Mouse (Mus musculus) adrenal gland, postnatal 10 days (tissue): ENCODE measurements around the gene Xrcc3. TPM values are rescaled to one million over a fixed set of nuclear protein-coding genes. Genes with fewer than 3 reads are reported as not detected.

Source experiments
- DNase-seq: peaks from one replicate; pipeline ENCODE4 v3.0.0; 2021; ENCODE audit warnings: mixed read lengths
- total RNA-seq, 2 experiments: library from RNA; stranded (reverse); gene quantifications; 2 replicates each; pipeline ENCODE4 v1.2.3; 2021

The Xrcc3 gene
- total RNA-seq, 2 experiments from 2014 or later: 21.4 to 25.7 TPM

DNA sequence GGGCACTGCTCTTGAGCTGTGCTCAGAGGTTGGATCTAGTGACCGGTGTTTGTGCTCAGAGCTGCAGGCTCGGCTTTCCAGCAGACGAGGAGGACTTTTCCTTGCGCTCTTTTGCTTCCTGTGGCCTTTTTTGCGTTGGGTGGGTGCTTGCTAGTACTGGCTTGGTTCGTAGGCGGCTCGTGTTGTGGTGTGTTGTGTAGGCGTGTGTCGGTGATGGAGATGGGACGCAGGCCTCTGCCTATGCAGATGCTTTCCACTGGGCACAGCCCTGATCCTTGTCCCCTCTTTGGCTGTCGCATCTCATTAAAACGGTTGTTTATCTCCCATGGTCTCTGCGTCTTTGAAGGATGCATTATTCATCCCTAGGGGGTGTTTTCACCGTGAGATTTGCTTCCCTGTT, 38.8 kb downstream of the Xrcc3 start:
- no peak for DNase-seq

DNA sequence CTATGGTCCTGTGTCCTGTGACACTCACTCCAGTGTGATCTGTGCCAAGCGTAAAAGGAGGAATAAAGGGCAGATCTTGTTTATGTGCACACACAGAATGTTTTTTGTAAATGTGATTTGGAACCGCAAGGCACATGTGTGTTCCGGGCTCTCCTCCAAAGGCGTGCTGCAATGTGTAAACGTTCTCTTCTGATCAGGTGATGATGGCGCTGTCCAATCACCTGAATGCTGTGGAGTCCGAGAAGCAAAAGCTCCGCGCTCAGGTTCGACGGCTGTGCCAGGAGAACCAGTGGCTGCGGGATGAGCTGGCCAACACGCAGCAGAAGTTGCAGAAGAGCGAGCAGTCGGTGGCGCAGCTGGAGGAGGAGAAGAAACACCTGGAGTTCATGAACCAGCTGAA, 39.5 kb downstream of the Xrcc3 start:
- DNase-seq: no peak

DNA sequence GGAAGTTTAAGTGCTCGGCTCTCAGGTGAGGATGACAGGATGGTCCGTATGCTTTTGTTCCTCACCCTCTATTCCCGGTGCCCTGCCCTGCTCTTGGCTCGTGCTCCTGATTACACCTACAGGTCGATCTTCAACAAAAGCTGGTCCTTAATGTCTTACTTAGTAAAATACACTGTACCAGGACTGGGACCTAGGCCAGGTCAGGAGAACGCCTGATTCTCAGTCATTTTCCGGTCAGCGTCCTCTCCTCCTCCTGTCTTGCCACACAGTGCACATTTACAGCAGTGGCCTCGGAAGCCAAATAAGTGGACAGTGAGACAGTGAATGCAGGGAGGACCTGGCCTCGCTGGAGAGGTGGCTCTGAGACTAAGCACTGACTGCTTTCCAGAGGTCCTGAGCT, 43.0 kb downstream of the Xrcc3 start:
- DNase-seq: no peak

DNA sequence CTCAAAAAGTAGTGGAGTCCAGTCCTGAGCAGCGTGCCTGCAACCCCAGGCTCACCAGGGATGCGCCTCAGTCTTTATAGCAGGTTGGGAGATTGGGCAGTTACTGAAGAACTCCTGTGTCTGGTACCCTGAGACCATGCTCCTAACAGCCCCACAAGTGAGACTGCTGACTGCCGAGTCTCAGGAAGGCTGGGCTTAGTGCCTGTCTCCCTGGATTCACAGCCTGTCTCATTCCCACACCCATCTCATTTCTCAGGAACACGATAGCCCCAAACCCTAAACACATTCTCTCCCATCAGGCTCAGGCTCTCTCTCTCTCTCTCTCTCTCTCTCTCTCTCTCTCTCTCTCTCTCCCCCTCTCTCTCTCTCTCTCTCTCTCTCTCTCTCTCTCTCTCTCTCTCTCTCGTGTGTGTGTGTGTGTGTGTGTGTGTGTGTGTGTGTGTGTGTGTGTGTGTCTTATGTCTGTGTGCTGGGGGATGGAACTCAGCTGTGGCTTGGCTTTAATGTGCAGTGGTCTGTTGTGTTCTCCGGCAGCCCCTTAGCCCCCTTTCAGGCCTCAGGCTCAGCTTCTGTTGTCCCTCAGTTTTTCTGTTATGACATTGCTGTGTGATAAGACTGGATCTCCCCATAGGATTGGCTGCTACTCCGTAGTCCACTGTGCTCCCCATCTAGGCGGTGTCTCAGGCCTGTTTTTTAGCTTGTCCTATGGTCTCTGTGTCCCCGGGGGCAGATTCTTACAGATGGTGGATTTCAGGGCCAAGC, 43.7 kb downstream of the Xrcc3 start:
- no peak for DNase-seq

DNA sequence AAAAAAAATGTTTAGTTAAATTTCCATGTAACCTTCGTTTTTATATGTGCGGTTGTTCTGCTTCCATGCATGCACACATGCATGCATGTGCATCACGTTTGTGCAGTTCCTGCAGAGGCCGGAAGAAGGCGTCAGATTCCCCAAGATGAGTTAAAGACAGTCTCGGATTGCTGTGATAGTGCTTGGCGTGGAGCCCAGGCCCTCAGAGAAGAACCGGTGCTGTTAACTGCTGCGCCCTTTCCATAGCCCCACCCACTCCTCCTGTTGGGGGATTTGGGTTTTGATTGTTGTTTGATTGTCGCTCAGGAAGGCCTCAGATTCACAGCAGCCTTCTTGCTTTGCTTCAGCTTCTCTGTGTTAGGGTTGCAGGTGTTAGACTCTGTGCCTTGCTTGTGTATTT, 44.4 kb downstream of the Xrcc3 start:
- DNase-seq: peak; percentile 60

DNA sequence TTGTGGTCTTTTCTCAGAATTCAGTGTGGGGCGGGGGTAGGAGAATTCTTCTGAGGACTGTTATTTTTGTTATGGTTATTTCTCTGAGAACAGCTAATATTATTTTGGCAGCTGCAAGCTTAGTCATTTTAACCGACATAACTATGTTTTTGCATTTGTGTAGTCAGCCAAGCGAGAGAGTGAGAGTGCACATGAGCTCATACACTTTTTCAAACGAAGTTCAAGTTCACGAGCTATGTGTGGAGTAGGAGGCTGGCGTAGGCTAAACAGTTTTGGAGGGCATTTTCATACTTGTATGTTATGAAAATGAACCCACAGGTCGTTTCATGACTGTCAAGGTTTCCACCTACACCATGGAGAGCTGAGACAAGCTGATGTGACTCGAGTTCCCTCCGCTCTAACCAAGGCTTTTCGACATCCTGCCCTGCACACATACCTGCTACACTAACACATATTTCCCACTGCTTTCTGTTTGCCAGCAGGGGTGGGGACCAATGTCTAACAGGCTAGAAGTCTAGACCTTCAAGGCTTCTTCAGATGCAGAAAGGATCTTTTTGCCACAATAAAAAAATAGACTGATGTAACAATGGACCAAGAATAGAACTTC, 45.2 kb downstream of the Xrcc3 start:
- DNase-seq: no peak

DNA sequence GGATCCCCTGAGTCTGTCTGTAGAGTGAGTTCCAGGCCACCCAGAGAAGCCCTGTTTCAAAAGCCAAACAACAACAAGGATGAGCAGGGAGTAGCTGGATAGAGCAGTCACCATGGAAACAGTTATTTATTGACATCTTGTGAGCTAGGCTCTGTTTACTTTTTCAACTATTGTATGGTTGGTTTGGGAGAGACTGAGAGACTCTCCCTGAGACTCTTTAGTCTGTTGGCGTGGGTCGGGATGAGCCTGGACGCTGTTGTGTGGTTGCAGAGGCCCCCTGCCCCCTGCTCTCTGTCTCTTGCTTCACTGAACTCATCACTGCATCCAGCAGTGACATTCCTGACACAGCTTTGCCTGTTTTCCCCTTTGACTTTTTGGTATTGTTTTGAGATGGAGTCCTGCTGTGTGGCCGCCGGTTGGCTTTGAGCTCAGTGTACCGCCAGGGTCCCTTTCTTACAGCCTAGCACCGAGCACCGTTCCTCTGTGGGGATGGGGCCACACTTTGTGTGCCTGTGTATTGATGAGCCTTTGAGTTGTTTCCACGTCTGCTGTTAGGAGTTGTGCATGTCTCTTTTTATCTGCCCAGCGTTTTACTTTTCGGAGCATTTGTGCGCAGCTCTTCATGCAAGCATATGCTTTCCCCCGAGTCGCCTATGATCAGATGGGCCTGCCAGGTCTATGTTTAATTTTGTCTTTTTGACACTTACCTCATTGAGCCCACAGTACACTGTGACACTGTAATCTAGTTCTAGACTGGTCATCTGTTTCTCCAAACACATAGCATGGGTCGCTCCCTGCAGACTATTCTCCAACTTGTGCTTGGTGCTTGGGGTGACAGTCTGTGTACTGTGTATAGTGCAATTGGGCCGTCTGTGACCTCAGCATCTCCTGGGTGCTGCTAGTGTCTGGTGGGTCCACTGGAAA, 47.1 kb downstream of the Xrcc3 start:
- no peak for DNase-seq

DNA sequence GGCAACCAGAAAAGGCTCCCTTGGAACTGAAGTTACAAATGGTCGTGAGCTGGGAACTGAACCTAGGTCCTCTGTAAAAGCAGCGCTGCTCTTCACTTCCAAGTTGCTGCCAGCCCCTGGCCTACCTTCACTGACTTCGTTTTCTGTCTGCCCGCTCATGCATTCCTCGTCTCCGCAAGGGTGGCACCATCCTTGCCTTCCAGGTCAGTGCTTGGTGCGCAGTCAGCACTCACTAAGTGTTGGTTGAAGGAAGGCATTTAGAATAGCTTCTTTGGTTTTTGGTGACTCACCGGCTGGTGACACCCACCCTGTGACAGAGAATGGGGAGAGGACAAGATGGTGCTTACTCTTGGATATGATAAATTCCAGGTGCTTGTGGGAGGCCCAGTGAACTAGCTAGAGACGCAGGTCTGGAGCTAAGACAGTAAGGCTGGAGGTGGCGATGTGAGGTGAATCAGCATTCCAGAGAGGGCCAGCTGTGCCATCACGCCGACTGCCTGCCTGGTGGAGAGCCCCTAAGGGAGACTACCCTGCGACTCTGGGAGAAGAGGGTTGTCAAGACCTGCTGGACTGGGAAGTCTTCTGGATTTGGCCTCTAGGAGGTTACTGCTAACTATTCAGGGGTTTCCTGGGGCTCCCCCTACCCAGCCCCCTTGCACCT, 50.9 kb downstream of the Xrcc3 start:
- no peak for DNase-seq

DNA sequence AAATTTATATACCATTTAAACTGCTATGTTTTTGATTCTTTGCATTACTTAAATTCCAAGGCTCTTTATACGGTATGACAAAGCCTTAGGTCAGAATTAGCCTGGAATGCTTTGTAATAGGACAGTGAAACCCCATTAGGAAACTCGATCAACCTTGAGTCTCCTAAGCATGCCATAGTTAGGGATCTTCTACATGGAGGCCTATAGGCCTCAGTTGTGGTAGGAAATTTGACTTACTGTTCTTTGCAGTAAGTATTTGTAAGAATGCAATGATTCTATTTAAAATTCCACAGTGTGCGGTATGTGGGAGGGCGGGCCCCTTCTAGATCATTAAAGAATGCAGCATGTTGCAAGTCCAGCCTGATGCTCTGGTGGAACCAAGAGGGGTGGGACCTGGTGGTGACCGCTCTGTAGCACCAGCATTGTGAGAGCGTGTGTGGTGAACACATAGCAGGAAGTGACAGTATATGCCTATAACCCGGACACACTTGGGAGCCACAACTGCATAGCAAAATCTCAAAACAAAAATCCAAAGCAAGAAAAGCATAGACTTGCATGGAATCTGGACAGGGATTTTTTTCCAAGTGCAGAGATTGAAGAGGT, 53.3 kb downstream of the Xrcc3 start:
- no peak for DNase-seq

DNA sequence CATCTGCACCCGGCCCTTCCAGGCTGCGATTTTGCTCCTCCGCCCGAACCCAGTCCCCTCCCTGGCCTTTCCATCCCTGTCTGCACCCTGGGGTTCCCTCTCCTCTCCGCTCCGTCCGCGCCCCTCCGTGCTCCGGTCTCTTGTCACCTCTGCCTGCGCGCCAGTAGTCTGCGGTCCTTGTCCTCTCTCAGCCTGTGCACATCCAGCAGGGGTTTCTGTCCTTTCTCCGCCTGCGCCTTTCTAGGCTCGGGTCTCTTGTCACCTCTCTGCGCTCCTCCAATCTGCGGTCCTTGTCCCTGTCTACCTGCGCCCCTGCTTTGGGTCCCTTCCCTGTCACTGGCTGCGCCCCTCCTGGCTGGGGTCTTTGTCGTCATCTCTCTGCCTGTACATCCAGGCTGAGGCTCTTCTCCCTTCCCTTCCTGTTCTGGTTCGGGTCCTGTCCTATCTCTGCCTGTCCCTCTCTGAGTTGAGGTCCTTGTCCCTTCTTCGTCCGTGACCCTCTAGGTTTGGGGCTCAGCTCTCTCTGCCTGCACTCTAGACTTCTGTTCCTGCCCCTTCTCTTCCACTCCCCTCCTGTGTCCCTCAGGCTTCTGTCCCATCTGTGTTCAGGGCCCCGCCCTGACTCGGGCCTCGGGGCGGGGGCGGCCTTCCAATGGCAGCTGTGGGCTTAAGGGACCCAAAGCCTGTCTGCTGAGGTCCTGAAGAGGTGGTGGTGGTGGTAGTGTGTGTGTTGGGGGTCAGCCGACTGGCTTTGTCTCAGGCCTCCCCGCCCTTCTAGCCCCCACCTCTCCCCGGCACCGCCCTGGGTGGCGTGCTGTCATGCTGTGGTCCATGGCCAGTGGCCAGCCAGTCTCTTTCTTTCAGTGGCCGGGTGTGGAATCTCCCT, 54.3 kb downstream of the Xrcc3 start:
- peak; percentile 68 for DNase-seq

DNA sequence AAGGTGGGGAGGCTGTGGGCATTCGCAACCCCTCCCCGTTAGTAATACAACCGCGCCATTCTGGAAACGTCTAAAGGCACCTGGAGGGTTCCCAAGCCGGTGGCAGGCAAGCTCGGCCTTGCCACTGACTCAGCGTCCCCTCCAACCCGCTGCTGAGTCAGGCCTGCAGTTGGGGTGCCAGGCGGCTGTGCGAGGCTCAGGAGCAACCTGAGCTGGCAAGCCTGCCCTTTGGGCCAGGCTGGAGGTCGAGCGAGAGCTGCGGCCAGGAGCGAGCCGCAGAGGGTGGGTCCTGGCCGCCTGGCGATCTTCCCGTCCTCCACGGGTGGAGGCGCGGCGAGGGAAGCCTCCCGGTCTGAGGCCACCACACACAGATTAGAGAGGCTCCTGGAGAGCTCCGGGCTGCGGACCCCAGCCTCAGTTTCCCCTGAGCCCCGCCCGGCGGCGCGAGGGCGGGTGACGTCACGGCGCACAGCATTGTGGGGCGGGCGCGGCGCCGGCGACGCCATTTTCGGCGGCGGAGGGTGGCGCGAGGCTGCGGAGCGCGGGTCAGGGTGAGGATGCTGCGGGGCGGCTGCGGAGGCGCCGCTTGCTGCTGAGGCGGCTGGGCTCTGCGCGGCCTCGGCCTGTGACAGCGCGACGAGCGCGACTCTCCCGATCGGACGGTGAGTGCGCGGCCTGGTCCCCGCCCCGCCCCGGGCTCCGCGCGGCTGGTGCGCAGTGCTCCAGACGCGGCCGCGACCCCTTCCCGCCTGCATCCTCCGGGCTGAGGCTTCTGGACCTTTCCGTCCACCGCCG, 55.1 kb downstream of the Xrcc3 start, which contains the start of gene Klc1:
Klc1 (plus strand) TSS at position 469 of the 795 bp plus-strand sequence.
- peak; percentile 88 for DNase-seq

DNA sequence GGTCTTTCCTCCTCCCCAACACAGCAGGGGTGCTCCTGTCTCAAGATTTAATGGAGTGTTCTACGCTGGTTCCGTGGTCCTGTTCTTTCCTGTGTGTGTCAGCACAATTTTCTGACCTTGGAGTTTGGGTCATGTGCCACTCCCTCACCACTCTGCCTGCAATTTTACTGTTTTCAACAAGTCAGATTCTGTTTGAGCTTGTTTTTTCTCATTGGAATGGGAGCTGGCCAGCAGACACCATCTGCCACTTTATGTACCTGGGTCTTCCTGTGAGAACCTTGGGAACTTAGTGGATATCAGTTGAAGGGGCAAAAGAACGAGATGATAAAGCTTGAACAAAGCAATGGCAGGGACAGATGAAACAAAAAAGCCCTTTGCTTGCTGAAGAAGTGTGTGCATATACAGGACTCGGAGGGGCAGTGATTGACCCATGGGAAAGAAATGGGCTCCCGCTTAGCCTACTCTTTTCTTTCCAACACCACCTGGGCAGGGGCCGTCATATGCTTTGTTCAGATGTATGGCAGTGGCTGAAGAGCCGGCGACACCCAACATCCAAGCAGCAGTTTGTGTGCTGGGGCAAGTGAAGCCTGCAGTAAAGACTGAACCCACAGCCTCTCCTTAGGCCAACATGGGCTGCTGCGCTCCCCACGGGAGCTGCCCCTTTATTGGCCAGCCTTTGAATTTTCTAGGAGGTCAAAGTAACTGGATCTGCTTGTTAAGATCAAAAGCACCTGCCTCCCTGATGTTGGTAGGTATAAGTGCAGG, 55.9 kb downstream of the Xrcc3 start:
- DNase-seq: peak; percentile 27

DNA sequence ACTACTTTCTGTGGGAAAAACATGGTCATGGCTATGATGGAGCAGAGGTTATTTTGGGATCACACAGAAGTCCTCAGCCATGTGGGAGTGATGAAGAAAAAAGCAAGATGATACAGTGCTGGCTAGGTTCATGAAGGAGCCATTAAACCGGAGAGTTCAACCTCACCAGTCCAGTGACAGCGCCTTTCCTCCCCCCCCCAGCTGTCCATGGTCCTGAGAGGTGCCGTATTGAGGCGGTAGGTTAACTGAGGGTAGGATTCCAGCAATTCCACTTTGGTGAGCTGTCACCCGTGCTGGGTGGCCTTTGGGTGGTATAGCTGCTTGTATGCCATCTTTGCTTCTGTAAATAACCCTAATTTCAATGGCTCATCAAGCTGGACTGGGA, 57.0 kb downstream of the Xrcc3 start:
- DNase-seq: no peak

DNA sequence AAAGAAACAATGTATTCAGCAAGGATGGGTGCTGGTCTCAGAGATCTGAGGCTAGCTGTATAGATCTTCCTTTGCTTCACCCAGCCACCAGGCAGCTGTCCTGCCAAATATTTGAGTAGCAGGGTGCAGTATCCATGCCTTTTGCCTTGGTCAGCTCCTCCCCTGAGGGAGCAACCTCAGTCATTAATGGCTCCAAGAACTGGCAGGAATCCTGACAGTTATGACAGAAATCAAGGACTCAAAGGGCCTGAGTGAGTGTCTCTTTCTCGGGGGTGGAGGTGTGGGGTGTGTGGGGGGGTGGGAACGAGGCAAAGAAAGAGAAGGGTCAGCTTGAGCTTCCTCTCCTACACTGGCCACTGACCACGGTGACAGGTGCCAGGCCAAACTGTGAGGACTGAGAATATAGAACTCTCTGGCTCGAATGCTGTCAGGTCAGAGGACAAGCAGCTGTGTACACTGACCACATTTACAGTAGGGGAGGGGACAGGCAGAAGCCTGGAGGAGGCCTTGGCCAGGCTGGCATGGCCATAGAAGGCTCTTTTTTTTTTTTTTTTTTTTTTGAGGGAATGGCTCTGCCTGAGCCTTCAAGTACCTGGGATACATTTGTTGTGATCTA, 57.5 kb downstream of the Xrcc3 start:
- peak; percentile 72 for DNase-seq

DNA sequence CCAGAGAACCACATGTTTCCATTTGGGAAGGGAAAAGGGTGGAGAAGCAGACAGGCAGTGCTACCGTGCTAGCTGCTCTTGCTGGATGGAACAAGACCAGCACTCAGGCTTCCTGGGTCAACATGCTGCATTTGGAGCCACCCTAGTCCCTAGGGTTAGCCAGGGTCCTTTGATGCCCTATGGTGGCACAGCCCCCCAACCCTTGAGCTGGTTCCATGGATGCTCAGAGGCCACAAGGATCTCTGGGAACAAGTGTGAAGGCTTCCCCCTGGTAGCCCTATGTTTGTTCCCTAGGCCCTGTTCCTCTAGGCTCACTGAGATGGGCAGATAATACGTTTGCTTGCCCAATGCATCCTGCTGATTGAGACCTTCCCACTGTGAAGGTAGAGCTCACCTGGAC, 58.4 kb downstream of the Xrcc3 start:
- DNase-seq: no peak

DNA sequence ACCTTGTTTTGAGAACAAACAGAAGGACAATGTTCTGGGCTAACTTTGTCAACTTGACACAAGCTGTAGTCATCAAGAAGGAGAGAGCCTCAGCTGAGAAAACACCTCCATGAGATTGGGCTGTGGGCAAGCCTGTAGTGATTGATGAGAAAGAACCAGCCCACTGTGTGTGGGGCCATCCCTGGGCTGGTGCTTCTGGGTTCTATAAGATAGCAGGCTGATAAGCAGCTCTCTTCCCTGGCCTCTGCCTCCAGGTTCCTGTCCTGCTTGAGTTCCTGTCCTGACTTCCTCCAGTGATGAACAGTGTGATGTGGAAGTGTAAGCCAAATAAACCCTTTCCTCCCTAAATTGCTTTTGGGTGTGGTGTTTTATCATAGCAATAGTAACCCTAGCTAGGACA, 59.0 kb downstream of the Xrcc3 start:
- no peak for DNase-seq

DNA sequence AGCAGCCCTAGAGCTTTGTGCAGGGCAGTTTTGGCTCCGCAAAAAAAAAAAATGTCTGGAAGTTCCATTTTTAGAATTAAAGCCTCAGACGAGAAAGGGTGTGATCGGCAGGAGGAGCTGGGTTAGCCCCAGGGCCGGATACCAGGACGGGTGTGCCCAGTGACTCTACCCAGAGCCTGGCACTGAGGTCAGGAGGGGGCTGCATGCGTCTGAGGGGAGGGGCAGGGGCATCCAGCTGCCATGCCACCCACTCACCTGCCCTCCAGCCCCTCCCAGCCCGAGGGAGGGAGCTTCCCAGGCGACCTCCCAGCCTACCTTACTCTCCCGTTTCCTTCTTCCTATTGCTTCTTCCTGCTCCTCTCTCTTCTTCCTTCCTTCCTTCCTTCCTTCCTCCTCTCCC, 60.3 kb downstream of the Xrcc3 start:
- no peak for DNase-seq
